Mouse (Mus musculus) forebrain, embryonic 12.5 days (tissue): Measurements from ENCODE around the gene Lrrc28. TPM values are rescaled to one million over a fixed set of nuclear protein-coding genes. Genes with fewer than 3 reads are reported as not detected.
A peak's percentile ranks its signal among the peaks of the same experiment; 100 is the strongest.

Experiments used
- ATAC-seq: fragments of 200-750 bp; cut with Nextera tagmentation; 2 replicates; pipeline ENCODE4 v1.8.0; 2017; ENCODE audit warnings: moderate TSS enrichment; ENCODE audit not compliant: low FRiP score
- H3K27ac ChIP-seq: fragments of 300-500 bp; sonication (generic); 2 replicates; pipeline ENCODE4 v1.5.1; 2016; ENCODE audit warnings: mild to moderate bottlenecking
- H3K27me3 ChIP-seq: fragments of 300-500 bp; sonication (generic); 2 replicates; pipeline ENCODE4 v1.6.1; 2016; ENCODE audit warnings: mild to moderate bottlenecking
- H3K36me3 ChIP-seq: fragments of 300-500 bp; sonication (generic); replicated peaks from 2 replicates; pipeline ENCODE4 v1.6.1; 2016; ENCODE audit warnings: mild to moderate bottlenecking
- H3K4me1 ChIP-seq: fragments of 300-500 bp; sonication (generic); 2 replicates; pipeline ENCODE4 v1.6.1; 2016
- H3K4me2 ChIP-seq: fragments of 300-500 bp; sonication (generic); 2 replicates; pipeline ENCODE4 v1.6.1; 2016; ENCODE audit warnings: mild to moderate bottlenecking, moderate library complexity
- H3K4me3 ChIP-seq: fragments of 300-500 bp; sonication (generic); replicated peaks from 2 replicates; pipeline ENCODE4 v1.5.1; 2016; ENCODE audit warnings: mild to moderate bottlenecking
- H3K9ac ChIP-seq: fragments of 300-500 bp; sonication (generic); 2 replicates; pipeline ENCODE4 v1.6.1; 2016; ENCODE audit warnings: mild to moderate bottlenecking
- H3K9me3 ChIP-seq: fragments of 300-500 bp; sonication (generic); 2 replicates; pipeline ENCODE4 v1.6.1; 2016
- WGBS: fragments of 180-500 bp; shearing (Covaris S2); methylation state at CpG from one replicate; pipeline ENCODE4 v1.1.7; 2016; 5-methylcytosine and 5-hydroxymethylcytosine counted together
- polyA plus RNA-seq: library from polyadenylated mRNA; unstranded; fragments of >200 nt; fragmentation: Nextera tagmentation; extraction: Ambion mirVana; gene quantifications from 2 replicates; pipeline ENCODE4 v1.2.1, GENCODE M21; 2016

The Lrrc28 gene
- polyA plus RNA-seq, 1 experiment from 2014 or later = 30.0 TPM

DNA sequence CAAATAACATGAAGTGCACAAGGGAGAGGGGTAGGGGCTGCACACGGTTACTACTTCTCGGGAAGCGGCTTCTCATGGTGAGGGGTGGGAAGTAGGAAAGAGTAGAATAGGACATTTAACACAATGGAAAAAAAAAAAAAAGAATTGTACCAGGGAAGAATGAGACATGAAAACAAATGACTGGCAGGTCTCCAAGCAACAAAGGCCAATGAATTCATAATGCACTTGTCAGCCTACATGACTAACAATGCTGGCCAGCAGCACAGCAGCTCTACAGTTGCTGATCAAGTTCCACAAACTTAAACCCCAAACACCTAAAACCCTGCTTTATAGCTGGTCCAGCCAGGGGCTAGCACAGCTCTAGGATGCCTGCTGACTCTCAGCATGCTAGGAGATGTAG is 6.1 kb downstream of the Lrrc28 start:
- no peaks in the 10 kb centered on the region for H3K36me3 ChIP-seq
- no peak overlapping the region for H3K4me2 ChIP-seq
- WGBS = 68% methylated on average over 3 of the region's 3 CpGs
- no peak for ATAC-seq
- no peak overlapping the region for H3K4me3 ChIP-seq
- H3K4me1 ChIP-seq = peaks cover 3% of the 10 kb centered on the region
- no peaks in the 10 kb centered on the region for H3K27me3 ChIP-seq
- no peak overlapping the region for H3K9ac ChIP-seq
- no peak overlapping the region for H3K27ac ChIP-seq
- no peaks in the 10 kb centered on the region for H3K9me3 ChIP-seq

GRCm38 (mm10) chr7:67636161-67636560 is 8.9 kb downstream of the Lrrc28 start:
- no peak for ATAC-seq
- Histone ChIP-seq H3K27ac (no peak overlapping the region), H3K36me3 (no peaks in the 10 kb centered on the region), H3K4me3 (no peak overlapping the region), H3K27me3 (no peaks in the 10 kb centered on the region), H3K4me1 (peaks cover 3% of the 10 kb centered on the region), H3K9me3 (no peaks in the 10 kb centered on the region), H3K9ac (no peak overlapping the region), H3K4me2 (no peak overlapping the region)
- WGBS = 65% methylated on average over 2 of the region's 2 CpGs

- Histone ChIP-seq H3K4me1 (peaks cover 3% of the 10 kb centered on the region), H3K27me3 (no peaks in the 10 kb centered on the region), H3K9ac (no peak overlapping the region), H3K27ac (no peak overlapping the region), H3K4me3 (no peak overlapping the region), H3K4me2 (no peak overlapping the region), H3K9me3 (no peaks in the 10 kb centered on the region), H3K36me3 (no peaks in the 10 kb centered on the region)
- no peak for ATAC-seq
- WGBS = 93% methylated on average over 3 of the region's 3 CpGs
Observed at GRCm38 (mm10) chr7:67634210-67634609, 10.9 kb downstream of the Lrrc28 start.

DNA sequence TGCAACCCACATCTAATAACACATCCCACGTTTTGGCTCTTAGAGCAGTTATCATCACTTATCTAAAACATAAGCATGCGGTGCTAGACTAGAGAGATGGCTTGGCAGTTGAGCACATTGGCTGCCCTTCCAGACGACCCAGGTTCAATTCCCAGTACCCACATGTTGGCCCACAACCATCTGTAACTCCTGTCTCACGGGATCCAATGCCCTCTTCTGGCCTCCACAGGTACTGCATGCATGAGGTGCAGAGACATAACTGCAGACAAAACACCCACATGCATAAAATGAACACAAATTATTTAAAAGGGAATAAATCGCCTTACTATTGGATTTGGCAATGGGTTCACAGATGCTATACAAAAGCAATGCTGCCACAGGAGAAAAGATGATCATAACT is 12.7 kb downstream of the Lrrc28 start:
- Histone ChIP-seq H3K4me1 (no peaks in the 10 kb centered on the region), H3K27ac (no peak overlapping the region), H3K27me3 (no peaks in the 10 kb centered on the region), H3K4me2 (no peak overlapping the region), H3K36me3 (no peaks in the 10 kb centered on the region), H3K9me3 (no peaks in the 10 kb centered on the region), H3K9ac (no peak overlapping the region), H3K4me3 (no peak overlapping the region)
- ATAC-seq = no peak
- WGBS = 81% methylated on average over 5 of the region's 5 CpGs

- no peak overlapping the region for H3K4me3 ChIP-seq
- H3K27ac ChIP-seq = no peak overlapping the region
- no peak overlapping the region for H3K9ac ChIP-seq
- no peak overlapping the region for H3K4me2 ChIP-seq
- no peaks in the 10 kb centered on the region for H3K9me3 ChIP-seq
- ATAC-seq = peak; percentile 75; the same call in 1 of the 2 replicates
- 19% methylated on average over 2 of the region's 2 CpGs for WGBS
- H3K4me1 ChIP-seq = no peaks in the 10 kb centered on the region
- H3K36me3 ChIP-seq = no peaks in the 10 kb centered on the region
- no peaks in the 10 kb centered on the region for H3K27me3 ChIP-seq
Observed at GRCm38 (mm10) chr7:67630817-67631216, 14.3 kb downstream of the Lrrc28 start.

DNA sequence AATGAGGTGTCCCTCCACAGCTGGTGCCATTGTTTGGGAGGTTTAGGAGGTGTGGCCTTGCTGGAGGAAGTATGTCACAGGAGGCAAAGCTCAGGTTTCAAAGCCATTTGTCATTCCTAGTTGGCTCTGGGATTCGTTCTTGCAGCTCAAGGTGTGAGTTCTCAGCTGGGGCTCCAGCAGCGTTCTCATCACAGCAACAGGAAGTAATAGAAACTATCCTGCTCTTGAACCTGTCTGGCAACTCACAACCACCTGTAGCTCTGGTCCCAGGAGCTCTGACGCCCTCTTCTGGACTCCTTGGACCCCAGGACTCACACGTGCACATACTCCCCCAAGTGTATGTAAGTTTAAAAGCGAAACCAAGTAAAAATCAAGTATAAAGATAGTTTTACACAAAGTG is 15.4 kb downstream of the Lrrc28 start:
- Histone ChIP-seq H3K9me3 (no peaks in the 10 kb centered on the region), H3K4me3 (no peak overlapping the region), H3K27ac (no peak overlapping the region), H3K27me3 (no peaks in the 10 kb centered on the region), H3K4me1 (no peaks in the 10 kb centered on the region), H3K4me2 (no peak overlapping the region), H3K36me3 (no peaks in the 10 kb centered on the region), H3K9ac (no peak overlapping the region)
- WGBS = 49% methylated on average over 5 of the region's 5 CpGs
- no peak for ATAC-seq

DNA sequence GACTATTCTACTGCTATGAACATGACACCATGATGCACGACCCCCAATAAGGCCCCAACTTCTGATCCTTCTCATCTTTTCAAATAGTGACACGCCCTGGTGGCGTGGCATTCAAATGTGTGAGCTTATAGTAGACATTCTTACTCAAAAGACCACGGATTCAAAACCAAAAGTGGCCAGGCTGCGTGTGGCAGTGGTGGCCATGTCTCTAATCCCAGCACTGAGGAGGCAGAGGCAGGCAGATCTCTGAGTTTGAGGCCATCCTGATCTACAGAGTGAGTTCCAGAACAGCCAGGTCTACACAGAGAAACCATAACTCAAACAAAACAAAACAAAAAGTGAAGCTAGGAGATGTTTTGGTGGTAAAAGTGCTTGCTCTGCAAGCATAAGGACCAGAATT is 18.4 kb downstream of the Lrrc28 start:
- WGBS = 89% methylated on average over 5 of the region's 5 CpGs
- Histone ChIP-seq H3K27me3 (no peaks in the 10 kb centered on the region), H3K4me2 (no peak overlapping the region), H3K9me3 (no peaks in the 10 kb centered on the region), H3K9ac (no peak overlapping the region), H3K4me3 (no peak overlapping the region), H3K4me1 (no peaks in the 10 kb centered on the region), H3K27ac (no peak overlapping the region), H3K36me3 (no peaks in the 10 kb centered on the region)
- no peak for ATAC-seq

DNA sequence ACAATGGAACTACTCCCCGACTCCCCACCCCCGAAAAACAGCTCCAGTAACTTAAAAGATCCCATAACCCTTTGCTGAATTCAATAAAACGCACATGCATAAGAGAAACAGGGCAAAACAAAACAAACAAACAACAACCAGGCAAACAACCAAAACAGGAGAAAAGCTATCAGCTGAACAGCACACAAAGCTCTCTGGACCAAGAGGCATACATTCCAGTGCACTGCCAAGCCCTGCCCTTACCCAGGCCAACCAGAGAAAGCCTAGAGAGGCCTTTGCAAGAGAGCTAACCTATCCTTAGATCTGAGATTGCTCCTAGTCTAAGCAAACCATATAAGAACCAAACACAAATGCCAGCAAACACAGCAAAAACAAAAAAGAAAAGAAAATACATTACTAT is 22.9 kb downstream of the Lrrc28 start:
- Histone ChIP-seq H3K4me2 (no peak overlapping the region), H3K27me3 (no peaks in the 10 kb centered on the region), H3K4me1 (no peaks in the 10 kb centered on the region), H3K4me3 (no peak overlapping the region), H3K9ac (no peak overlapping the region), H3K36me3 (no peaks in the 10 kb centered on the region; the same call in 1 of the 2 replicates), H3K27ac (no peak overlapping the region), H3K9me3 (no peaks in the 10 kb centered on the region)
- ATAC-seq = no peak
- 87% methylated on average over 3 of the region's 3 CpGs for WGBS

- no peaks in the 10 kb centered on the region for H3K9me3 ChIP-seq
- ATAC-seq = no peak
- no peaks in the 10 kb centered on the region for H3K27me3 ChIP-seq
- no peak overlapping the region for H3K4me2 ChIP-seq
- H3K4me1 ChIP-seq = no peaks in the 10 kb centered on the region
- no peak overlapping the region for H3K9ac ChIP-seq
- 89% methylated on average over 4 of the region's 4 CpGs for WGBS
- H3K36me3 ChIP-seq = no peaks in the 10 kb centered on the region; the same call in 1 of the 2 replicates
- no peak overlapping the region for H3K4me3 ChIP-seq
- no peak overlapping the region for H3K27ac ChIP-seq
Observed at GRCm38 (mm10) chr7:67619836-67620235, 25.2 kb downstream of the Lrrc28 start.

- WGBS = 87% methylated on average over 3 of the region's 3 CpGs
- peaks cover 13% of the 10 kb centered on the region for H3K4me1 ChIP-seq
- ATAC-seq = no peak
- H3K36me3 ChIP-seq = no peaks in the 10 kb centered on the region; the same call in 1 of the 2 replicates
- no peak overlapping the region for H3K9ac ChIP-seq
- H3K4me2 ChIP-seq = no peak overlapping the region
- H3K27ac ChIP-seq = no peak overlapping the region
- no peaks in the 10 kb centered on the region for H3K9me3 ChIP-seq
- no peak overlapping the region for H3K4me3 ChIP-seq
- no peaks in the 10 kb centered on the region for H3K27me3 ChIP-seq
Observed at GRCm38 (mm10) chr7:67618316-67618715, 26.8 kb downstream of the Lrrc28 start.

- no peaks in the 10 kb centered on the region; the same call in 1 of the 2 replicates for H3K36me3 ChIP-seq
- no peak for ATAC-seq
- 93% methylated on average over 10 of the region's 10 CpGs for WGBS
- no peak overlapping the region for H3K27ac ChIP-seq
- no peak overlapping the region for H3K9ac ChIP-seq
- peaks cover 16% of the 10 kb centered on the region for H3K4me1 ChIP-seq
- no peaks in the 10 kb centered on the region for H3K9me3 ChIP-seq
- no peak overlapping the region for H3K4me2 ChIP-seq
- no peaks in the 10 kb centered on the region for H3K27me3 ChIP-seq
- H3K4me3 ChIP-seq = no peak overlapping the region
Observed at GRCm38 (mm10) chr7:67617646-67618045, 27.4 kb downstream of the Lrrc28 start.

GRCm38 (mm10) chr7:67616890-67617289 is 28.2 kb downstream of the Lrrc28 start:
- Histone ChIP-seq H3K4me2 (no peak overlapping the region), H3K27ac (no peak overlapping the region), H3K4me1 (peaks cover 16% of the 10 kb centered on the region), H3K4me3 (no peak overlapping the region), H3K9ac (no peak overlapping the region), H3K9me3 (no peaks in the 10 kb centered on the region), H3K27me3 (no peaks in the 10 kb centered on the region), H3K36me3 (no peaks in the 10 kb centered on the region; the same call in 1 of the 2 replicates)
- ATAC-seq = no peak
- 91% methylated on average over 4 of the region's 4 CpGs for WGBS

DNA sequence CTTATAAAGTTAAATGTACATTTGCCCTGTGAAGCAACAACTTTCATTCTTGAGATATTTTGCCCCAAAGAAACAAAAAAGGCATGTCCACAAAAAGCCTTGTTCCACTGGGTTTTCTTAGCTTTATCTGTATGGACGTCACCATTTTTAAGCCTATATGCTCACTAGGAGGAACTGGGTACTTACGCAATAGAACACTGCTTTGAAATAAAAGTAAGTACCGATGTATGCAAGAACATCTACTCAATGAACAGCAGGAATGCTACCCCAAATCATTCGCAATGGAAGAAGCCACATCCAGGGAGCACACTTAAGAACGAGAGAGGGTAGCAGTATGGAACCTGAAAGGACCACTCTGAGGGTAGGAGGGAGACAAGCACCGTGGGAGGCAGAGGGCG is 30.6 kb downstream of the Lrrc28 start:
- H3K27me3 ChIP-seq = no peaks in the 10 kb centered on the region; the same call in 1 of the 2 replicates
- no peaks in the 10 kb centered on the region for H3K9me3 ChIP-seq
- no peak overlapping the region for H3K4me3 ChIP-seq
- H3K4me2 ChIP-seq = 0 out of 2 replicates have a peak overlapping the region, but pooled peaks have one; percentile 4
- H3K9ac ChIP-seq = no peak overlapping the region
- H3K4me1 ChIP-seq = peaks cover 16% of the 10 kb centered on the region
- WGBS = 87% methylated on average over 7 of the region's 7 CpGs
- no peak overlapping the region for H3K27ac ChIP-seq
- H3K36me3 ChIP-seq = no peaks in the 10 kb centered on the region; the same call in 1 of the 2 replicates
- no peak for ATAC-seq
